Mouse (Mus musculus): Measurements from ENCODE around the gene Ccl1. TPM values are rescaled to one million over a fixed set of nuclear protein-coding genes. Genes with fewer than 3 reads are reported as not detected.

Ccl1 gene
- polyA plus RNA-seq, 1 experiment from 2014 or later, result 0.48 TPM

DNA sequence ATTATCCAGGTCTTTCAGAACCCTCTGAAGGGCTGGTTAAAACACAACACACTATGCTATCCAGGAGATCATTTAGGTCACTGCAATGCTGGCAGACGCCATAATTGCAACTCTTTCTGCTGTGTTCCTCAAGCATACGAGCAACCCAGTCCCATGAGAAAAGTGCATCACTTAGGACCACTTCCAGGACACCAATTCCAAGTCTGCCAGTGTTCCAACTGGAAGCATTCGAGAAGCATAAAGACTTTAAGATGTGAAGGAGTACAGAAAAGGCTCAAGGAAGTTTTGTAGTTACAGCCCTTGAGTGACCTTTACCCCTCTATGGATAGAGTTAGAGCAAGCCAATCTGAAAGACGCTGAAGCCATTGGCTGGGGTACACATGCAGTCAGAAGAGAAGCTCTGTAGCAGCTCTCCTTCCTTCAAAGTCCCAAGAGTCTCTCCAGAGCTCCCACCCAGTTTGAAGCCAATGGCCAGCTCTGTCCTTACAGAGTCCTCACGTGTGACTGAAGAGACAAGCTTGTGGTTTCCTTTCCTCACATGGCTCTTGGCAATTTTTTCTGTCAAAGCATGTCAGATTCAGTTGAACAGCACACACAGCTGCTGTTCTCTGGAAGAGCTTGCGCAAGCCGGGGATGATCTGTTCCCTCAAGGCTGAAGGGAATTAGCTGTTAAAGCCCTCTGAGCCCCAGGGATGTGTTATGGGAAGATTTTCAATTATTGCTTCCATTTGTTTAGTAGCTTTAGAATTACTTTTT, 134.0 kb downstream of the Ccl1 start:
- H3K9me3 ChIP-seq, result no peaks in the 10 kb centered on the region
- H3K4me3 ChIP-seq, result no peak overlapping the region
- no peaks in the 10 kb centered on the region for H3K27me3 ChIP-seq
- H3K36me3 ChIP-seq, result no peaks in the 10 kb centered on the region
- no peak overlapping the region for H3K4me2 ChIP-seq
- H3K4me1 ChIP-seq (replicated peaks), result no peaks in the 10 kb centered on the region
- WGBS, result 66% methylated on average over 7 of the region's 7 CpGs
- no peak overlapping the region for H3K27ac ChIP-seq
- no peak overlapping the region for H3K9ac ChIP-seq
- no peak for ATAC-seq (ENCODE audit: low FRiP score)

DNA sequence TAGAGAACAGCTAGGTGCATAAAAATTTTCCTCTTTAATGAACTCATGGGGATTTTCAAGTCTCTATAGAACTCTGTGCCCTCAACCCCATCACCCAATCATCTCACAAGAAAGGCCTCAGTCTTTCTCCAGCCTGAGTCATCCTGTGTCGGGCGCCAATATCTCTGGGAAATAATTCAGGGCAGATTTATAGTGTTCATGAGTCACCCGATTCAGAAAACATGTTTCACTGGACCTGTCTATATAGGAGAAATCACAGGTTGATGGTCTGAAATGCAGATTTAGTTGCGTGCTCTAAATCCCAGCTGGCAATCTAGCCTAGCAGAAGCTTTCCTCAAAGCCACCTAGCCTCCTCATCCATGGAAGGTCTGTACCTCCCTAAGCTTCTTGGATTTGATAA, 136.0 kb downstream of the Ccl1 start:
- H3K4me3 ChIP-seq, result no peak overlapping the region
- H3K4me1 ChIP-seq (replicated peaks), result no peaks in the 10 kb centered on the region
- ATAC-seq (ENCODE audit: low FRiP score), result no peak
- no peak overlapping the region for H3K4me2 ChIP-seq
- H3K36me3 ChIP-seq, result no peaks in the 10 kb centered on the region
- H3K9me3 ChIP-seq, result no peaks in the 10 kb centered on the region
- H3K9ac ChIP-seq, result no peak overlapping the region
- no peaks in the 10 kb centered on the region for H3K27me3 ChIP-seq
- WGBS, result 97% methylated on average over 4 of the region's 4 CpGs
- no peak overlapping the region for H3K27ac ChIP-seq

DNA sequence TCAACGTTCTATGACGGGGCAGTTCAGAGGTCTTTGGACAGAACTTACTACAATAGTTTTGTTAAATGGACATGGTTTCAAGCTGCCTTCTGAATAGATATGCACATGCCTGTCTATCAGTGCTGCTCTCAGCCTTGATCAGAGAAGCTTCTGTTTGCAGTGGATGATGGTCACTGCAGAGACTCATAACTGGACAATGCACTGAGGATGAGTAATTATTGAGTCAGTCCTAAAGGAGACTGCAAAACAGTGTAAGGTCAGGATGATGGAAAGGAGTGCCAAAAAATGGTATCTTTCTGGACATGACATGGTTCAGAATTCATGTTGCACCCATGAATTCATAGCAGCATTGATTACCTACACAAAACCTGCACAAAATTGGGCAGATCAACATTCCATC, 137.2 kb downstream of the Ccl1 start:
- Histone ChIP-seq H3K4me2 (no peak overlapping the region), H3K27ac (no peak overlapping the region), H3K27me3 (no peaks in the 10 kb centered on the region), H3K4me3 (no peak overlapping the region), H3K9me3 (no peaks in the 10 kb centered on the region), H3K9ac (no peak overlapping the region), H3K4me1 (replicated peaks) (no peaks in the 10 kb centered on the region), H3K36me3 (no peaks in the 10 kb centered on the region)
- 100% methylated on average over 2 of the region's 2 CpGs for WGBS
- no peak for ATAC-seq (ENCODE audit: low FRiP score)

DNA sequence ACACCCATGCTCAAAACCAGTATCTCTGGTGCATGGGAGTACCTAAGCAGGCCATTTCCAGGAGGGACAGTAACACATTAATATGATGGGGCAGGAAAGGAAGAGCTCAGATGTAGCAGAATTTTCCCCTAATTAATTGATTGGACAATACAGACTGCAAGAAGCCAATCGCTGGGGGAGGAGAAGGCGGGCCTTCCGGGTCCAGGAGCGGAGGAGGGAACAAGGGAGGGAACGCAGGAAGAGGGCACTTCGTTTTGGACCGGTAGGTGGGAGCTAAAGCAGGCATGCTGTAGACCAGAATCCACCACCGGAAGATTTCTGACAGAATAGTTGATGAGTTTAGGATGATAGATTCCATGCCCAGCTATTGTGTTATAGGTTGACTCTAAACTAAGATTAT, 142.2 kb downstream of the Ccl1 start:
- Histone ChIP-seq H3K4me1 (replicated peaks) (no peaks in the 10 kb centered on the region), H3K27ac (no peak overlapping the region), H3K9ac (no peak overlapping the region), H3K9me3 (no peaks in the 10 kb centered on the region), H3K27me3 (no peaks in the 10 kb centered on the region), H3K36me3 (no peaks in the 10 kb centered on the region), H3K4me3 (no peak overlapping the region), H3K4me2 (no peak overlapping the region)
- no peak for ATAC-seq (ENCODE audit: low FRiP score)
- WGBS, result 71% methylated on average over 8 of the region's 8 CpGs

DNA sequence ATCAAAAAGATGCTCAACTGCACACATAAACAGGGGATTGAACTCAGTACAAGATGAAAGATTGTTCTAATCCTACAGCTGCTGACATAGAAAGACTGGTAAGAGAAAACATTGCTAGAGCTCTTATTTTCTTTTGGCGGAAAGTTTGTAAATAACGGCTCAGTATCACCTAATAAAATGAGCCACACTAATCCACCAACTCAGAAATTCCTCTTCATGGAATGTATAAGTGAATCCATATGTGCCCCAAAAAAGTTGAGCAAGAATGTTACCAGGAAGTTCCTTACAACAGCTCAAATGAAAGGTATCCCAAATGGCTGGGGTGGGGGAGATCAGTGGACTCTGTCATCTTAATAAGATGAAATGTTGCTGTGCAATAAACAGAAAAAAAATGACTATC, 146.4 kb downstream of the Ccl1 start:
- WGBS, result 95% methylated on average over 2 of the region's 2 CpGs
- no peak overlapping the region for H3K4me2 ChIP-seq
- no peak overlapping the region for H3K27ac ChIP-seq
- no peak overlapping the region for H3K4me3 ChIP-seq
- H3K9ac ChIP-seq, result no peak overlapping the region
- no peaks in the 10 kb centered on the region for H3K4me1 ChIP-seq (replicated peaks)
- ATAC-seq (ENCODE audit: low FRiP score), result no peak
- H3K27me3 ChIP-seq, result no peaks in the 10 kb centered on the region
- H3K9me3 ChIP-seq, result no peaks in the 10 kb centered on the region
- no peaks in the 10 kb centered on the region for H3K36me3 ChIP-seq

DNA sequence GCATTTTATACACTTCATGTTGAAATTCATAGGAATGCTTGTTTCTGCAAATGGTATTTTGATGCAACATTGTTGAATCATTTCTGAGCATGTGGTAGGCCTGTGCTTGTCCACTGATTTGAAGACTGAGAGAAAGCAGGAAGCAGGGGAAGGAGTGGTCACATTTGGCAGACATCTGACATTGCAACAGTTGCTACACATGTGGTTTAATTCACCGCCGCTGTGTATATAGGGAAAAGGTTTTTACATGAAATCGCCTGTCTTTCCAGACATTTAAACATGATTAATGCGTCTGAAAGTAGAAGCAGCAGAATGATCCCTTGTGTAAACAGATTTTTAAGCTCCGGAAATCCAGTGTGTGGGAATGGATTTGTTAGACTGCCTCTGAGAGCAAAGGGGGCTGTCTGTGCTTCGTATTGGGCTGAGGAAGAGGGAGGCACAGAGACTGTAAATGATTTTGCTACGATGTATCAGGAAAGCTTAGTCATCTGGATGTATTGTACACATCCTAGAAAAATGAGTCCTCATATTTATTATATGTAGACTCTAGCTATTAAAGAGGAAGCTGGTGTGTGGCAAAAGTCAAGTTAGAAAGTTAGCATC, 165.9 kb downstream of the Ccl1 start:
- 70% methylated on average over 7 of the region's 7 CpGs for WGBS
- no peak overlapping the region for H3K27ac ChIP-seq
- ATAC-seq (ENCODE audit: low FRiP score), result no peak

DNA sequence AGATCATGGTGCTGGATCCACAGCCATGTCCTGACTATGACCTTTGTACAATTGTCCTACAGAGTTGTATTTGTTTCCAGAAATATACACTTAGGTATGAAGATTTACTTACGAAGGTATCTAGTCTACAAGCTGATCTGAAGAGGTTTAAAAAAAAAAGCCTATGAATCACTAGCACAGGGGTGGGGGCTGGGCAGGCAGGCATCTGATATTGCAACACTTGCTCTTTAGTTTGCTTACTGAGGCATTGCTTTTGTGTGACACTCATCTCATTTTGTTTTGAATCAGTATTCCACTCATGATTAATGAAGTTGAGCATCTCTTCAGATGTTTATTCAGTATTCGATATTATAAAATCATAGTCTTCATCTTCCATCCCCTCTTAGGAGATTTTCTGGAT, 169.3 kb downstream of the Ccl1 start:
- Histone ChIP-seq H3K27ac (no peak overlapping the region), H3K36me3 (no peaks in the 10 kb centered on the region), H3K9me3 (no peaks in the 10 kb centered on the region), H3K4me3 (no peak overlapping the region), H3K27me3 (no peaks in the 10 kb centered on the region), H3K4me2 (no peak overlapping the region), H3K4me1 (replicated peaks) (no peaks in the 10 kb centered on the region), H3K9ac (no peak overlapping the region)
- ATAC-seq (ENCODE audit: low FRiP score), result no peak
- WGBS, result 84% methylated on average over 2 of the region's 2 CpGs

More for the DNA sequence above, 165.9 kb downstream of the Ccl1 start:
- no peak overlapping the region for H3K4me2 ChIP-seq
- H3K9ac ChIP-seq, result no peak overlapping the region
- H3K4me1 ChIP-seq (replicated peaks), result no peaks in the 10 kb centered on the region
- H3K27me3 ChIP-seq, result no peaks in the 10 kb centered on the region
- H3K9me3 ChIP-seq, result no peaks in the 10 kb centered on the region
- no peaks in the 10 kb centered on the region for H3K36me3 ChIP-seq
- H3K4me3 ChIP-seq, result no peak overlapping the region

DNA sequence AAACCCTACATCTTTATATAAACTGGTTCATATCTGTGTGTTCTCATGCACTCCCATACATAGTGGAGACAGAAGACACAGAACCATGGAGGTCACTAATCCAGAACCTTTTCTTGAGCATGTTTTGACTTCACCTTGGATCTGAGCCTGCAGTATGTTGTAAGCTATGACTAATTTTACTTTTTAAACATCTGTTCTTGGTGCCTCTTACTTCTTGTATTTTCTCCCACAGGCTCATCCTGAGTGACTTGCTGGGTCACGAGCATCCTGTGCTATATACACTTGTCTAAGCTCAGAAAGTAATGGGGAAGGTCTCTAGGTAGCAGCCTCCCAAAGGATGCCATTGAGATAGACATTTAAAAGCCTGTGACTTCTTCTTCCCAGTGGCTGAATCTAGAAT, 172.5 kb downstream of the Ccl1 start:
- Histone ChIP-seq H3K9ac (no peak overlapping the region), H3K36me3 (no peaks in the 10 kb centered on the region), H3K4me2 (no peak overlapping the region), H3K4me1 (replicated peaks) (no peaks in the 10 kb centered on the region), H3K27me3 (no peaks in the 10 kb centered on the region), H3K27ac (no peak overlapping the region), H3K9me3 (no peaks in the 10 kb centered on the region), H3K4me3 (no peak overlapping the region)
- 81% methylated on average over 1 of the region's 1 CpGs for WGBS
- no peak for ATAC-seq (ENCODE audit: low FRiP score)

Other genes starting within 250 kb of the Ccl1 start
- gene Ccl11, start 247.9 kb downstream of the Ccl1 start, polyA plus RNA-seq (2015; fragmentation: Nextera tagmentation; extraction: Ambion mirVana), result 0.16 and 0.48 TPM in 2 replicates
- gene Ccl12, start 203.8 kb downstream of the Ccl1 start, polyA plus RNA-seq (2015; fragmentation: Nextera tagmentation; extraction: Ambion mirVana), result 1.1 and 2.0 TPM in 2 replicates
- gene Ccl8, start 190.5 kb downstream of the Ccl1 start, polyA plus RNA-seq (2015; fragmentation: Nextera tagmentation; extraction: Ambion mirVana), result not detected in 2 replicates
- 2.0 and 2.2 TPM in 2 replicates for gene Tmem132e, start 83.2 kb upstream of the Ccl1 start, polyA plus RNA-seq (2015; fragmentation: Nextera tagmentation; extraction: Ambion mirVana)

Measured in hindbrain, embryonic 13.5 days (tissue).